Mouse (Mus musculus) heart, adult 11 months (tissue): Measurements from ENCODE around the gene C1rl.
"Not testable (repeated sequence)": the region's sequence is repeated elsewhere in the genome, so short reads cannot be mapped to it uniquely, and the experiment has no call there.

ENCODE experiments used
- DNase-seq: peaks from one replicate; pipeline ENCODE4 v3.0.0; 2022

The C1rl gene

DNA sequence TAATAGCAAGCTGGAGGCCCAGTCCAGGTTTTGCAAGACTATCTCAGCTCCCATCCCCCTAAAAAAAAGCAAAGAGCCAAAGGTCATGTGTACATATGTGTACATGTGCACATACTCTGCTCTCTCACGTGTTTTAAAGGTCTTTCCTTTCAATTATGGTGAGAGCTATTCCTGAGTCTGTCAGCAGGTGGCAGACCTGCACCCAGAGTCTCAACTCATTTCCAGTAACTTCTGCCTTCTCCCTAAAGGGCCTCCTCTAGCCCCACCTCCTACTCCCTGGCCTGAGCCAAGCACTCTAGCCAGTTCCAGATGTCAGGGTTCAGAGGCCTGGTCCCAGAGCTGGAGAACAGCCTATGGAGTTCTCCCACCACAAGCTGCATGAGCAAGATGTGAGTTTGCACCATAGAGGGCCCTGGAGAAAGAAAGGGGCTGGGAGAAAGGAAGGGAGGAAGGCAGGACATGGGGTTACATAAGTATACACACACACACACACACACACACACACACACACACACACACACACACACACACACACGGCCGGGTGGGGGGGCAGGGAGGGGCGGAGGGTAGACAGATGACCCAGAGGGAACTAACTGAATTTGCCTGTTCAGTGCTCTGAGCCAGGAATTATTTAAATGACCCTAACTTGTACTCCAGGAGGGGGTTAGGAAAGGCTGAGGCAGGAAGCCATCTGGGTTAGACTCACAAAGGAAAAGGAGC lies at the start of gene C1rl:
Gene C1rl, plus strand, starts transcription at position 272 of the 720 bp plus-strand sequence.
- peak; percentile 99 for DNase-seq

DNA sequence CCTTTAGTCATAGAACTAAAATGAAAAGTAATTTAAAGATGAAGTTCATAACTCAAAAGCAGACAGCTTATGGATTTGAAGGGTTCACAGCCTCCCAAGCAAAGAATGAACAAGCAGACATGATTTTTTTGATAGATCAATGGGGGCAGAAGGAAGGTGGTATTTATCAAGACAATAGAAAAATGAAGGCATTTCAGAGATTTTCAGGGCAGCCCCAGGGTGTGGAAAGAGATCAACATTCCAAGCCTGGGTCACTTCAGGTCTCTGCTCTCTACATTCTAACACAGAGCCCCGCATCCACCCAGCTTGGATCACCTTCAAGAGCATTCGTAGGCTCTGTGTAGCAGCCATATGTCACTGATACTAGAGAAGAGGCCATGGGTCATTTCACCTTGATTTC lies 49.6 kb upstream of the C1rl start:
- peak; percentile 66 for DNase-seq

DNA sequence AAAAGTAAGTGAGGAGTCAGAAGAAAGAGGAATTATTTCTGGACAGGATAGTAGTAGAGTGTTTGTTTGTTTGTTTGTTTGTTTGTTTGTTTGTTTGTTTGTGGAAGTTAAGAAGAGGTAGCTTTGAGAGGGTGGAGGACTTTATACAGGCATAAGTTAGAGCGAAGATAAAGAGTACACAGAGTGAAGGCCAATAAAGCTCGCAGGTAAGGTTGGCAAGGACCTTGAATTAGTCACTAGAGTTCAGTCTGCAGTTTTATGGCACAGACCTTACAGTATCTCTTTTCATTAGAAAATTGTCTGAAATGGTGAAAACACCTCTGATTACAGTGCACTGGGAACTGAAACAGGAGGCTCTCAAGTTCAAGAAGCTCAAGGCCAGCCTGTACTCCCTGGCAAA lies 46.9 kb upstream of the C1rl start:
- DNase-seq = no peak

DNA sequence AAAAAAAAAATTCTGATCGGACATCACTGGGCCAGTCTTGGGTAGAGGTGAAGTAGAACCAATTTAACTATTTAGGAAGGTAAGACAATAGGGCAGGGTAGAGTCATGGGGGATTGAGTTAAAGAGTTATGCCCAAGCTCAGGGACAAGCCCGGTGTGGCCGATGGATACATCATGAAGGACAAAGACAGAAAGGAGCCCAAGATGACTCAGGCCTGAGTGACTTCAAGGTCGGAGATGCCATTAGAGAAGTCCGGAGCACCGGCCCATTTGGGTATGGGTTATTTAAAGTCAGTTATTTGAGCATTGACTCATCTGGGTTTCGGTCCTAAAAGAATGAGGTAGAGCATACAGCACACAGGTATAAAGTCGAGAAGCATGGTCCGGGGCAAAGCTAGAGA lies 46.5 kb upstream of the C1rl start:
- no peak for DNase-seq

DNA sequence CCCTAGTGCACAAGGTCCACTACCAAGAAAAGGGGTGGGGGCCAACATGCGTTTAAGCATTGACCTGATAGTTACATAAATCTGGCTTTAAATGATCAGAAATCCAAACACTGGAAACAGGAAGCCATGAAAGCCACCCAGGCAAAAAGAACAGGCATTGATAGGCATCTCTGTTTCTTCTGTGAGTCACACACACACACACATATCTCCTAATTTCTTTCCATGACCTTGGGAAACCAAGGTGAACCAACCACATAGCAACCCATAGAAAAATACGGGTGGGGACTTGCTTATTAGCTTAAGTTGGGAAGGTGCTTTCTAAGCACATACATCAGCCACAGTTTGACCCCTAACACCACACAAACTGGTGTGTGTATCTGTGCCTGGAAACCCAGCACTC lies 45.6 kb upstream of the C1rl start:
- DNase-seq = no peak

DNA sequence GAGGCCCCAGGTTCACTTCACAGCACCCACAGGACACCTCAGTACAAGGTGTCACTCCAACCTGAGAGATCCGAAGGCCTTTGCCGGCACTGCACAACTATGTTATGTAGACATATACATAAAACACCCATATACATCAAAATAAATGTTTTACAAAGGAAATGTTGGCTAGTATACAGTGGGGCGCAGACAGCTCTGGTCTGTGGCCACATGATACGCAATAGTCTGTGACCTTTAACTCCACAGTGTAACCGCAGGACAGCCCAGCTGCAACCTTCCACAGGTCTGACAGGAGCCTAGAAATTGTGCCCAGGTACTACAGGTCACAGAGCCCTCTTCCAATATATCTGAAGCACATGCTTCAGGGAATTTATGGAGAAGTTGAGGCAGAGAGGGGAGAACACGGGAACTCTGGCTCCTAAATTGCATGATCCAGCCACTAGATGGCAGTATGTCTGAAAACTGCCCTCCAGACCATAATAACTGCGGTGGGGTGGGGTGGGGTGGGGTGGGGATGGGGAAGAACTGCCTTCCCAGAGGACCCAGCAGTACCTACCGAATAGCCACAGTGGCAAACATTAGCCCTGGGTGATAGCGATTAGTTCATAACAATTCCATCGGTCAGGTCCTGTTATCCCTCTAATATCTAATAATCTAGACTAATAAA lies 44.6 kb upstream of the C1rl start:
- peak; percentile 60 for DNase-seq

DNA sequence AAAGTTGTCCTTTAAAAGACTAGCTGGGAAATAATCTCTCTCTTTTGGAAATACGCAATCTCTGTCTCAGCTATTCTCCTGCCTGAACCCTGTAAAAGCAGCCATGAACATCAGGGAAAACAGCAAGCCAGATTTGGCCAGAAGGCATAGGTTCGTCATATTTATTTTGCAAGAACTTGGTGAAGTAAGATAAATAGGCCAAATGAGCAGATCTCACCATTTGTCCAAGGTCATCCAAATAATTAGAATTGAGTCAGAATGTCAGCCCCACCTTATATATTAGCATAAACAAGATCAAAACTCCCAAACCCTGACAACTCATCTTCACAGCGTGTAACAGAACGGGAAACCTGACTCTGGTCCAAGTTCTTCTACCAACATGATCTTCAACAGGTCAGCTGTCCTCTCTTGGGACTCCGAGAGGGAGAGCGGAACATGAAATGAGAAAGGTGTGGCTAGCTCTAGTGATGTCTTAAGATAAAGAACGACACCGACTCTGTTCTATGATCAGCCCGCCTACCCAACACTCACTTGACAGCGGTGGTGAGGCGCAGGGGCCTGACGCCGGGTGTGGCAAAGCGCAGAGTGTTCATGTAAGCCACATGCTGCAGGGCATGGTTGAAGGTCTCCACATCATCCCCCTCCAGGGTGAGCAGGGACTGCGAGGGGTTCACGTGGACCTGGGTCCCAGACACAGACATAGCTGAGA lies 43.8 kb upstream of the C1rl start:
- peak; percentile 59 for DNase-seq

DNA sequence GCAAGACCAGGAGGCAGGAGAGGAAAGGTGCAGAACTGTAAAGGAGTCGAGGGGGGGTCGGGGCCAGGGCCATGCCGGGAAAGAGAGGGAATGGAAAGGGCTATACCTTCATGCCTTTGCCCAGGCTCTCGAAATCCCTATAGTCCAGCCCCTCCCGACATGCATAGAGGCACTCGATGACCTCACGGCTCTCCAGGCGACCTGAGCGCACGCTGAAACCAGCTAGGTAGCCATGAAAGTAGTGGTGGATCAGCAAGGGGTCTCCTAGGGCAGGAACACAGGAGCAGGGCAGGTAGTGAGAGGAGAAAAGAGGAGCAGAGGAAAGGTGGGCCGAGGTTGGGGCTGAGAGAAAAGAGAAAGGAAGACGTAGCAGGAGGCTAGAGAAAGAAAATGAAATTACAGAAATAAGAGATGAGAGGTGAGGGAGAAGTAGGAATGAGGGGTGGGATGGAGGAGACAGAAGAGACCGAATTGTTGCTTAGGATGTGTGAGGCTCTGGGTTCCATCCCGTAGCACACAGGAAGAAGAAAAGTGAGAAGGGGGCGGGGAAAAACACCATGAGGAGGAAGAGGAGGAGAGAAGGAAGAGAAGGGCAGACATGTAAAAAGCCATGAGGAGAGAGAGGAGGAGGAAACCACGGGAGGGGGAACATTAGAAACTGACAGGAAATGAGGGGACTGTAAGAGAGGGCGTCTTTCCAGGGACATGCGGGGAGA lies 43.1 kb upstream of the C1rl start:
- DNase-seq = peak; percentile 77

DNA sequence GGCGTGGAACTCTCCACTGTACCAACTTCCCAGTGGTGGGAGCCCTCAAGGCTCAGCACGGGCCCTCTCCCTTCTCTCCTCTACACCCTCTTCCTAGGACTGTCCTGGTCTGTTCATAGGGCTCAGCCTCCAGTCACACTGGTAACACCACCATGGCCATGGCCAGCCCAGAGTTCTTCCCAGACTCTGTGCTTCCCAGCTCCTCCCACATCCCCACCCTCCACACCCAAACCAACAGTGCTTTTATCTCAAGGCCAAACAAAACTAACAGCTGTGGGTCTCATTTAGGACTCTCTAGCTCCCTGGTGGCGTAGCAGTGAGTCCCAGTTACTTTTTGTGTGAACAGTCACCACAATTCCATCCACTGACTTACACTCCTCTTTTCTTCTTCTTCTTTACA lies 40.9 kb upstream of the C1rl start:
- no peak for DNase-seq

DNA sequence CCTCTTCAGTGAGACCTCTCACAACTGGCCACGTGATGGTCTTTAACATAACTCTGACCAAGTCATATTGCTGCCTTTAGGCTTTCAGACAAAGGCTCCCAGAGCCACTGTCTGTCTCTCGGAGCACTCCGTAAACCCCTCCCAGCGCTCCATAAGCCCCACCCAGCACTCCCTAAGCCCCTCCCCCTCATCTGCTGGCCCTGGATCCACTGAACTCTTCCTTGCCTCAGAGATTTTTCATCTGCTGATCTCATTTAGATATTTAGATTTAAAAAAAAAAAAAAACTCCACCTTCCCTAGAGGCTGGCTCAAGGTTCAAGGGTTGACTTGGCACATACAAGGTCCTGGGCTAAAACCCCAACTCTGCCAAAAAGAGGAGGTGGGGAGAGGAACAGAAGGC lies 39.2 kb upstream of the C1rl start:
- DNase-seq = no peak

DNA sequence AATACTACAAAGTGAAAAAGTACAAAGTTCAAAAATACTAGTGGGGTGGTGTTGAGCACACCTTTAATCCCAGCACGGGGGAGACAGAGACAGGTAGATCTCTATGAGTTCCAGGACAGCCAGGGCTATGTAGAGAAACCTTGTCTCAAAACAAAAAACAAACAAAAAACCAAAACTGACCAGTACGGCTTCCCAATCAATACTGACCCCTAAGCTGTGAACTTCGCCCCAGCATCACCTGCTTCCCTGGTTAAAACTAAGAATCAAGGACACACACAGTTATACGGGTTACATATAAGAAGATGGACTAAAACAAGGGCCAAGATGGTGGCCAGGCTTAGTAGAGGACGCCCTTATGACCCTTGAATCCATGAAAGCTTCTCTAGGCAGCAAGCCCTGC lies 36.7 kb upstream of the C1rl start:
- no peak for DNase-seq

DNA sequence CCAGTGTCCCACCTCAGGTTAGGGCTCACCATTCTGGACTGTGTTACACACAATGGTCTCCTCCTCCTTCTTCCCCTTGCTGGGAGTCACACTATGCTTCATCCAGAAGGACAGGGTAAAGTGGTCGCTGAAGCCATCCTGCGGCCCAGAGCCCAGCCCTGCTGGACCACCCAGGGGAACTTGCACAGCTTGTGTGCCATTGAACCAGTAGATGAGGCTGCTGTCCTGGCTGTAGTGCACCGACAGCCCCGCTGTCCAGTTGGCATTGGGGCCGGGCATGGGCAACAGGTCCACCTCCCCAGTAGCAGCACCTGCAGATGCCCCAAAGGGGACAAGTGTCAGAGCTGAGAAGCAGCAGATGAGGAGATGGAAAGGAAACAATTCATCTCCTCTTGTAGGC lies 35.1 kb upstream of the C1rl start:
- no peak for DNase-seq

DNA sequence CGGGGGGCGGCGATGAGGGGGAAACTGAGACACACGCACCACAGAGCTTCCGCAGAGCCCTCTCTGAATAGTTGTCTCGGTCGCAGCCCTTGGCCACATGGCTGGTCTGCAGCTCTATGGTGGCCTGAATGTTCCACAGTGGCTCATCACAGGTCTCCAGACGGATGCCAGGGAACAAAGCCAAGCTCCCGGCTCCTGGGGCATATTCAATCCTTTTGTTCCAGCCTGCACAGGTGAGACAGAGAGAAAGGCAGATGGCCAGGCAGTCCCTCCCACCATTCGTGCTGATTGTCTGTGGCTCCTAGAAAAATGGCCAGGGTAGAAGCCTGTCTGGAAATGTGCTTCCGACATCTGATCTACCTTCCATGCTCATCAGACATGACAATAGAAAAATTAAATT lies 34.4 kb upstream of the C1rl start:
- DNase-seq = no peak

DNA sequence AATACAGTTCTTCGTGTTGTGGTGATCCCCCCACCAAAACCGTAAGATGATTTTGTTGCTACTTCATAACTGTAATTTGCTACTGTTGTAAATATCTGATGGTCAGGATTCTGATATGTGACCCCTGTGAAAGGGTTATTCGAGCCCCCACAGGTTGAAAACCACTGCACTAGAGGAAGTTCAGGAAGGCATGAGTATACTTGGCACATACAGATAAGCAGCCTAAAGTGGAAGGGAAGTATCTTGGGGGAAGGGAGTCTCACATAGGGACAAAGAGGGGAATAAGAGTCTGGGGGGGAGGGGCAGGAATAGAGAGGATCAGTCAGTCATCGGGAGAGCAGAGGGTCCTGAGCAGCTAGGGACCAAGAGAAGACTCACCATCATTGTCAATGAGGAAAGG lies 33.5 kb upstream of the C1rl start:
- DNase-seq = no peak

DNA sequence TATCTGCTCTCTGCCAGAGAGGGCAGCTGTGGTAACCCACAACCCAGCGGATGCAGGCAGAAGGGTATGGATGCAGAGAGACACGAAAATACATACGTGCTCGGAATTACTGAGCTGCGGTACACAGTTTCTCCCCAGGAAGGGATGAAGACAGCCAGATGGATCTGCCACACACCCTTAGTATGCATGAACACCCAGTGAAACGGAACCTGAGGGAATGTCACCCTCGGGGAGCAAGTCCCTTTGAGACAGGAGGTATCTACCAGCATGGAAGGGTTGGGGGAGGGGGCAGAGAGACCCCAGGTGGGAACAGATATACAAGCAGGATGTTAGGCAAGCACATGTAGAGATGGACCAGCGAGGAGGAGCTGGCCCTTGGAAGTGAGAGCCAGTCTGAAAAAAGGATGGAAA lies 29.0 kb upstream of the C1rl start:
- no peak for DNase-seq

DNA sequence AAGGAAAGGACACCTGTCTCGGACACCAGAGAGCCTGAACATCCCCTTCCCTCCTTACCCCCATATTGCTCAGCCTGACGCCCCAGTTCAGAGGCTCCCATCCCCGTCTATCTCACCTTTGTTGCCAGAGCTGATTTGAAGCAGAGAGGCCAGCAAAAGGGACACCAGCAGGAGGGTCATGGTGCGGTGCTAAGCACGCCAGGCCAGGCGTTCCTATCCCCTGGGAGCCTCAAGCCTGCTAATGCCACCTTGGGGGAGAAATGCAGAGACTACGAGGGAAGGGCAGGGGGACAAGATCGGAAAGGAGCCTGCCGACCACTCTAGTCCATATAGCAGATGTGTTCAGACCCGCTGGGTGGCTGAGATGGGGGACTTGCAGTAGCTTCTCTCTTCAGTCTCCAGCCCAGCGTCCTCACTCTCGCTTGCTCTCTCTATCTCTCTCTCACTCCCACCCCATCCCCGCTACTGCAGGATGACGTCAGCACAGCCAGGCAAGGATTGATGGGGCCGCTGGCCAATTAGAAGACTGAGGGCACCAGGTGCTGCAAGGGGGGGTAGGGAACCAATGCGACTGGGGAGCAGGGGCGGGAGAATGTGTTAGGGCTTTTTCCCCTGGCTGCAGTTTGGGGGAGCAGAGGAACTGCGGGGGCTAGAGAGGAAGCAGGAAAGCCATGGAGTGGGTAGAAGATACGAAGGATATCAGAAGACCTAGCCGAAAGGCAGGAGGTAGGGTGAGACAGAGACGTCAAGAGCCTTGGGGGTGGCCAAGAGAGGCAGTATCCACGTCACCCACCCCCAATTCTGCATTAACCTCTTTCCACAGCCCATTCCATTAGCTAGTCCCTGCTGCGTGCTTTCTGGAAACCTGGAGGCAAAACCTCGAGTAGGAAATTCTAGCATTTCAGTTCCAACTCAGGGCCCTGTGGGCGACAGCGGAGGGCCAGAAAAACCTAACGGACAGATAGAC lies 28.3 kb upstream of the C1rl start, which contains the start of gene Clstn3:
Gene Clstn3, minus strand, starts transcription at position 490 of the 967 bp plus-strand sequence.
- DNase-seq = peak; percentile 97

DNA sequence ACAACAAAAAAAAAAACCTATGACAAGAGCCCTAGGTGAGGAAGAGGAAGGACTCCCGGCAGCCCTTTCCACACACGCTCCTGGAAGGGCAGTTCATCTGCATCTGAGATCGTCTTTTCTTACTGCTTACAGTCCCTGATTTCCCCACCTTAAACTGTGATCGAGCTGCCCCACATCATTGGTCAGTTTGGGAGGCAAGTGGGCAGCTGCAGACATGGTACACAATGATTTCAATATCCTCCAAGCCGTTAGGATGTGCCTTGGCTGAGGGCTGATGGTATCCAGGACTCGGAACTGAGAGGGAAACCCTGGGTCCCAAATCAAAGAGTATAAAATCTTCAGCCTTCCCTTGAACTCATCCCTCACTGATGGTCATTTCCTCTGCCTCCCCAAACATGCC lies 27.6 kb upstream of the C1rl start:
- no peak for DNase-seq

DNA sequence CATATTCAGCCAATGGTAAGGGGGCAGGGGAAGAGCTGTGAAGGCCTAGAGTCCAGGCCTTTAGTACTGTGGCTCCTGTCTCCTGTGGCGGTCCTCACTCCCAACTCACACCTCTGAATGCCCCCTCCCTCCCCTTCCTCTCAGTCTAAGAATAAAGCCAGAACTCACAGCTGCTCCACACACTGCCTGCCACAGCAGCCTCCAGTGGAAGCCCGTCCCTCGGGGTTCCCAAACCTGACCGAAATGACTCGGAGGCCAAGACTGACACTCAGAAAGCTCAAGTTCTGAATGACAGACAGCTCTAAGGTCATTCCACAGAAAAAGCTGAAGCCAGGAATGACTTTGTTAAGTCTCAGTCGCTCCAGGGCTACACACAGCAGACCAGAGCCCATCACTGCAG lies 27.2 kb upstream of the C1rl start:
- no peak for DNase-seq

DNA sequence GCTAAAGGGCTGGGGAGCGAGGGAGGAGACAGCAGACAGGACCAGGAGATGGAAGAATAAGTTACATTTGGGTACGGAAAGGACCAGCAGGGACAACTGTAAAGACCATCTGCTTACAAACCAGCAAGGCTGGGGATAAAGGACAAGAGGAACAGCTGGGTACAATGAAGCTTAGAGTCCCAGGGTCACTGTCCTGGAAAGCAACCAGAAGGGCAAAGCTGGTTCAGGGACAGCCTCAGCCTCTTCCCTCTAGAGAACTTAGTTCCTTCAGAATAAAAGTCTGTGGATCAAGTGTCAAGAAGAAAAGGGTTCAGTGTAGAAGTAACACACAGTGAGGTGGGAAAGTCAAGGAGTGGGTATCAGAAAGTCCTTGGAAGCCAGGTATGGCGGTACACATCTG lies 21.8 kb upstream of the C1rl start:
- DNase-seq = no peak

DNA sequence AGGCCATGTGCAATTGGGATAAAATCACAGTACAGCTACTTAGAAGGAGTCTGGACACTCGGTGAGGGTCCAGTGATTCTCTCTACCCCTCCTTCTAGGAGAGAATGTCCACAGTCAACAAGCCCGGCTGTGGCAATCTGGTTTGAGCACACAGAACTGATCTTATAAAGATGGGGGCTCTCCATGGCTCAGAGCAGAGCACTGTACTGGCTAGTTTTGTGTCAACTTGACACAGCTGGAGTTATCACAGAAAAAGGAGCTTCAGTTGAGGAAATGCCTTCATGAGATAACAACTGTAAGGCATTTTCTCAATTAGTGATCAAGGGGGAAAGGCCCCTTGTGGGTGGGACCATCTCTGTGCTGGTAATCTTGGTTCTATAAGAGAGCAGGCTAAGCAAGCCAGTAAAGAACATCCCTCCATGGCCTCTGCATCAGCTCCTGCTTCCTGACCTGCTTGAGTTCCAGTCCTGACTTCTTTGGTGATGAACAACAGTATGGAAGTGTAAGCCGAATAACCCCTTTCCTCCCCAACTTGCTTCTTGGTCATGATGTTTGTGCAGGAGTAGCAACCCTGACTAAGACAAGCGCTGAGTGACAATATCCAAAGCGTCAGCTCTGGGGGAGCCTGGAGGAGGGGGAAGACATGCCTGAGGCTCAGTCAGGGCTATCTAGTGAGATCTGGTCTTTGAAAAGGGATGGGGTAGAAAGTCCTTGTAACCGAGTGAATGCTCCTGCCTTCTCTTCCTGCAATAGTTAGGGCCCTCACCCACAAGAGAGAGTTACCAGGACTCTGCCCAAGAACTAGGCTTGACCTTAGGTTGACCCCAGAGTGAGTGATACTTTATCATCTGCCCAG lies 20.9 kb upstream of the C1rl start:
- not testable (repeated sequence) for DNase-seq

DNA sequence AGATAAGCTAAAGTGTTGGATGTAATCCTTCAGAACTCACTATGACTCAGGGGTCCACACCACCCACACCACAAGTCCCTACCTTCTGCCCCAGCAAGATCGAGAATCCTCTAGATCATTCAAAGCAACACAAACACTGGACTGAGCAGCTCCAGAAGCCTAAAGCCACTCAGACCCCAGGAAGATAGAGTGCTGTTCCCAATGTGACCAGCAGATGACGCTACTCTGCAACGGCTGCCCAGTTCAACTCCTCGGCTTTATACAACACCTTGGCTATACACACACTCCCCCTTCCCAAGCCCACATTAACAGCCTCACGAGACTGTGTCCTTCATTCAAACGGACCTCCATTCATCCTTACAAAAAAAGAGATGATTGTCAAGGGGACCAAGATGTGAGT lies 20.1 kb upstream of the C1rl start:
- no peak for DNase-seq
